Mouse (Mus musculus): Measurements from ENCODE around the gene Apaf1. TPM values are rescaled to one million over a fixed set of nuclear protein-coding genes. Genes with fewer than 3 reads are reported as not detected.

Apaf1 gene
- 19.0 and 19.3 TPM in 2 replicates for polyA plus RNA-seq (2015; fragmentation: Nextera tagmentation; extraction: Ambion mirVana)

DNA sequence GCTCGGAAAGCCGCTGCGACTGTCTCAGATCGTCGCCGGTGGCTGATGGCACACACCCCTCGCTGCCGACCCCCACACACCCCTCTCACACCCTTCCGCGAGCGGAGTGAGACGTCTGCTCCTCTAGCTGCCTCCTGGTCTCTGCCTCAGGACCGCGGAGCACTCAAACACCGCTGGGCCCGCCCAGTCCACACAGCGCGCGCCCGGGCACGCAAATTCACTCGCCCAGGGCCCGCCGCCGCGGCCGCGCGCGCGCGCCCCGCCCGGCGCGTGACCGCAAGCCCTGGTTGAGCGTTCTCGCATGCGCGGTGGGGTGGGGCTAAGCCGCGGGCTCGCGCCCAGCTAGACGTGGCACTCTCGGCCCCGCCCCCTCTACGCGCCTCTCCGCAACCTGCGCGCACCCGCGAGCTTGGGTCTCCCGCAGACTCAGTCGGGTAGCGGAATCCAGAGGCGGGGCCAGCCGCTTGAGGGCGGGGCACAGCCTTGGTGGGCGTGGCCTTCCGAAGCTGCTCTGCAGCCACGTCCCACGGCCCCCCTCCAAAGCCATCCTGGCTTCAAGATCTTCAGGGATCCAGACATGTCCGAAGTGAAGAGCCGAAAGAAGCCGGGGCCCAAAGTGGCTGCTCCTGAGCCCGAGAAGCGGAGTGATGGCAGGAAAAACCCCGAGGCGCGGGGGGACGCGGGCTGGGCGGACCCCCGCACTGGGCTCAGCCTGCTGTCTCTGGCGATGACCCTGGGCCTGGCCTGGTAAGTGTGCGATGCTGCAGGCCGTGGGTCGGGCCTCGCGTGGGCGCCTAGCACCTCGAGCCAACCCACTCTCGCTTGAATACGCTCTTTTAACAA, at the start of gene Apaf1, which contains the start of gene Ikbip:
TSS of gene Apaf1 (minus strand) at position 221 of the 843 bp plus-strand sequence.
TSS of gene Ikbip (plus strand) at position 391 of the 843 bp plus-strand sequence.
- under 1% methylated on average over 87 of the region's 87 CpGs for WGBS
- H3K4me1 ChIP-seq = peaks cover 8% of the 10 kb centered on the region; the same call in 1 of the 2 replicates
- peak within 1 kb of the TSS; percentile 78 for H3K4me3 ChIP-seq
- peak; percentile 95 for ATAC-seq (ENCODE audit: borderline replicate concordance, extremely low read depth, low FRiP score, low TSS enrichment)
- peak within 1 kb of the TSS; percentile 87 for H3K9ac ChIP-seq
- peak within 1 kb of the TSS; percentile 75 for H3K4me2 ChIP-seq
- no peaks in the 10 kb centered on the region for H3K9me3 ChIP-seq
- peaks cover 8% of the 10 kb centered on the region; the same call in 1 of the 2 replicates for H3K36me3 ChIP-seq
- H3K27ac ChIP-seq = peak within 1 kb of the TSS; percentile 89
- H3K27me3 ChIP-seq = no peaks in the 10 kb centered on the region

DNA sequence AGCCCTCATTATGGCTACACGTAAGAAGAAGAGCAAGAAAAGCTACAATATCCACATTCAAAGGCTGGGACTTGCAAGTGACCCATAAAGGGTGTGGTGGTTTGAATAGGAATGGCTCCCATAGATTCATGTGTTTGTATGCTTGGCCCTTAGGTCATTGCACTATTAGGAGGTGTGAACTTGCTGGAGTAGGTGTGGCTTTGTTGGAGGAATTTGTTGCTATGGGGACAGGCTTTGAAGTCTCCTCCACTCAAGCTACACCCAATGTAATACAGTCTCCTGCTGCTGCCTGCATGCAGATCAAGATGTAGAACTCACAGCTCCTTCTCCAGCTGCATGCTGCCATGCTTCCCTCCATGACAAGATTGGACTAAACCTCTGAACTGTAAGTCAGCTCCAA, 49.0 kb upstream of the Apaf1 start:
- Histone ChIP-seq H3K9ac (no peak overlapping the region), H3K9me3 (no peaks in the 10 kb centered on the region), H3K4me3 (no peak overlapping the region), H3K36me3 (no peaks in the 10 kb centered on the region), H3K4me2 (no peak overlapping the region), H3K27me3 (no peaks in the 10 kb centered on the region), H3K4me1 (no peaks in the 10 kb centered on the region), H3K27ac (no peak overlapping the region)
- WGBS = 88% methylated on average over 1 of the region's 1 CpGs
- ATAC-seq (ENCODE audit: borderline replicate concordance, extremely low read depth, low FRiP score, low TSS enrichment) = no peak

DNA sequence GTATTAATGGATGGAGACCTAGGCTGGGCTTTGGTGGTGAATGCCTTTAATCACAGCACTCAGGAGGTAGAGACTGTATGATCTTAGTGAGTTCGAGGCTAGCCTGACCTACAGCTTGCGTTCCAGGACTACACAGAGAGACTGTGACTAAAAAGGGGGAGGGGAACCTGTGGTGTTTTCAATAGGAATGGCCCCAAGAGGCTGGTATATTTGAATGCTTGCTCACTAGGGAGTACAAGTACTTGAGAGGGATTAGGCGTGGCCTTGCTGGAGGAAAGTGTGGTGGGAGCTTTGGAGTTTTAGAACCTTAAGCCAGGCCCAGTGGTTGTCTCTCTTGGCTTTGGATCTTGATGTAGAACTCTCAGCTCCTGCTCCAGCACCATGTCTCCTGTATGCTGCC, 48.2 kb upstream of the Apaf1 start:
- Histone ChIP-seq H3K9me3 (no peaks in the 10 kb centered on the region), H3K27me3 (no peaks in the 10 kb centered on the region), H3K27ac (no peak overlapping the region), H3K4me2 (no peak overlapping the region), H3K9ac (no peak overlapping the region), H3K4me1 (no peaks in the 10 kb centered on the region), H3K36me3 (no peaks in the 10 kb centered on the region), H3K4me3 (no peak overlapping the region)
- WGBS = 89% methylated on average over 3 of the region's 3 CpGs
- ATAC-seq (ENCODE audit: borderline replicate concordance, extremely low read depth, low FRiP score, low TSS enrichment) = no peak

DNA sequence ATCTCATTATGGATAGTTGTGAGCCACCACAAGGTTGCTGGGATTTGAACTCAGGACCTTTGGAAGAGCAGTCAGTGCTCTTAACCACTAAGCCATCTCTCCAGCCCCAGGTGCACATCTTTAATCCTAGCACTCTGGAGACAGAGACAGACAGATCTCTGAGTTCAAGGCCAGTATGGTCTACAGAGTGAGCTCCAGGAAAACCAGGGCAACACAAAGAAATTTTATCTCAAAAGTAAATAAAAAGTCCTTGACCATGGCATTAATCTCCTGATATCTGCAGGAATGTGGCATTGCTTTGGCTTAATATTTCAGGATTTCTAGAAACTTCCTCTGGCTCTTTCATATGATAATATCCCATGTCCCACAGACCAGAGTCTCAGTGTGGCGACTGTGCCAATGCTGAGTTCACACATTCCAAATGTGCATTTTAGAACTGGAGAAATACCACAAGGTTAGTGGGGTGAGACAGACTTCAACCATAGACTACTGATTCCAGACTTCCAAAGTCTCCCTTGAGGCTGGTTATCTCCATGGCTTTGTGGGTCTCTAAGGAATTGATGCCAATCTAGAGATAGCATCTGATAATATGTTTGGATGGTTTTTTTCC, 46.1 kb upstream of the Apaf1 start:
- no peaks in the 10 kb centered on the region for H3K9me3 ChIP-seq
- WGBS = 64% methylated on average over 1 of the region's 1 CpGs
- H3K36me3 ChIP-seq = no peaks in the 10 kb centered on the region
- no peak overlapping the region for H3K27ac ChIP-seq
- no peak overlapping the region for H3K4me3 ChIP-seq
- no peaks in the 10 kb centered on the region; the same call in 1 of the 2 replicates for H3K4me1 ChIP-seq
- no peak overlapping the region for H3K4me2 ChIP-seq
- no peak for ATAC-seq (ENCODE audit: borderline replicate concordance, extremely low read depth, low FRiP score, low TSS enrichment)
- H3K9ac ChIP-seq = no peak overlapping the region
- H3K27me3 ChIP-seq = no peaks in the 10 kb centered on the region

DNA sequence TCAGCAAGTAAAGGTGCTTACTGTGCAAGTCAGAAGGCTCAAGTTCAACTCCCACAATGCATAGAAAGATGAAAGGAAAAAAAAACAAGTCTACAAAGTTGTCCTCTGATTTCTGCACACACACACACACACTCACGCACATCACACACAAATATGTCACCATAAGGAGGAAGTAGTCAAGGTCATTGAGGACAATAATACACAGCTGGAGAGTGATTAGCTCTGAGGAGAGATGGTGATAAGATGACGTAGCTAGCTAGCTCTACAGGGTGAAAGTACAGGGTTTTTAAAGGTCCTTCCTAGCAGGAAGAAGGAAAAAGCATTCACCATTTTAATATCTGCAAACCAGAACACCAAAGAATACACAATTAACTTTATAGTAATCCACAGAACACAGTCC, 44.8 kb upstream of the Apaf1 start:
- no peak for ATAC-seq (ENCODE audit: borderline replicate concordance, extremely low read depth, low FRiP score, low TSS enrichment)
- no peak overlapping the region for H3K4me3 ChIP-seq
- H3K4me1 ChIP-seq = peaks cover 2% of the 10 kb centered on the region; the same call in 1 of the 2 replicates
- no peaks in the 10 kb centered on the region for H3K27me3 ChIP-seq
- no peaks in the 10 kb centered on the region for H3K36me3 ChIP-seq
- no peak overlapping the region for H3K4me2 ChIP-seq
- H3K9me3 ChIP-seq = no peaks in the 10 kb centered on the region
- H3K9ac ChIP-seq = no peak overlapping the region
- H3K27ac ChIP-seq = no peak overlapping the region
- 61% methylated on average over 2 of the region's 2 CpGs for WGBS

DNA sequence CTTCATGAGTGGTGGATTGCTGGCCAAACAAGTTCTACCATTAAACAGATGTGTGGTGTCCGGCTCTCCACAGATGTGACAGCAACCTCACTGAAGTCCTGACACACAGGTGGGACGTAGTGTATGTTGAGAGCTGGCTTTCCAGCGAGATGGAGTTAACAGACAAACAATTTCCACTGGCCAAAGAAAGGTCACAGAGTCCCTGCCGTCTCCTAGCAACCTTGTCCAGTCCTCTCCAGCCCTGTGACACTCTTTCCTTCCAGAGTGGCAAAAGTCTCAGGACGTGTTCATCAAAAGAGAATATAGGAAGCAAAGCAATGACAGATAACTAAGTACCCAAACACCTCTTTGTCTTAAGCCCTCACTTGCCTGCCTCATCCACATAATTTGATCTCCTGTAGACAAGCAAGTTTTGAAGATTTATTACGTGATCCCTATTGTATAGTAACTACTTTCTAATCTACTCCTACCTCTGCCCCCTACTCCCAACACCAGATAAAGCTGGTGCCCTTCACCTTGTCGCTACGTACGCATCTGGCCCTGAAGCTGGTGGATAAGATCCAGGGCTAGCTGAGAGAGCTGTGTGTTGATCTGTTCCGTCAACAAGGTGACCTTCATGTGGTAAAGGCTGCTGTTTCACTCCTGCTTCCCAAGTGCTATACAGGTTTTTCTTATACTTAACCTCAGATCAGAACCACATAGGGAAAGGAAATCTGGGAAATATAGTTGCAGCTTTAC, 44.2 kb upstream of the Apaf1 start:
- Histone ChIP-seq H3K4me1 (peaks cover 8% of the 10 kb centered on the region), H3K4me2 (no peak overlapping the region), H3K27ac (no peak overlapping the region), H3K36me3 (peaks cover 2% of the 10 kb centered on the region; the same call in 1 of the 2 replicates), H3K27me3 (no peaks in the 10 kb centered on the region), H3K9me3 (no peaks in the 10 kb centered on the region), H3K9ac (no peak overlapping the region), H3K4me3 (no peak overlapping the region)
- no peak for ATAC-seq (ENCODE audit: borderline replicate concordance, extremely low read depth, low FRiP score, low TSS enrichment)
- WGBS = 47% methylated on average over 10 of the region's 10 CpGs

DNA sequence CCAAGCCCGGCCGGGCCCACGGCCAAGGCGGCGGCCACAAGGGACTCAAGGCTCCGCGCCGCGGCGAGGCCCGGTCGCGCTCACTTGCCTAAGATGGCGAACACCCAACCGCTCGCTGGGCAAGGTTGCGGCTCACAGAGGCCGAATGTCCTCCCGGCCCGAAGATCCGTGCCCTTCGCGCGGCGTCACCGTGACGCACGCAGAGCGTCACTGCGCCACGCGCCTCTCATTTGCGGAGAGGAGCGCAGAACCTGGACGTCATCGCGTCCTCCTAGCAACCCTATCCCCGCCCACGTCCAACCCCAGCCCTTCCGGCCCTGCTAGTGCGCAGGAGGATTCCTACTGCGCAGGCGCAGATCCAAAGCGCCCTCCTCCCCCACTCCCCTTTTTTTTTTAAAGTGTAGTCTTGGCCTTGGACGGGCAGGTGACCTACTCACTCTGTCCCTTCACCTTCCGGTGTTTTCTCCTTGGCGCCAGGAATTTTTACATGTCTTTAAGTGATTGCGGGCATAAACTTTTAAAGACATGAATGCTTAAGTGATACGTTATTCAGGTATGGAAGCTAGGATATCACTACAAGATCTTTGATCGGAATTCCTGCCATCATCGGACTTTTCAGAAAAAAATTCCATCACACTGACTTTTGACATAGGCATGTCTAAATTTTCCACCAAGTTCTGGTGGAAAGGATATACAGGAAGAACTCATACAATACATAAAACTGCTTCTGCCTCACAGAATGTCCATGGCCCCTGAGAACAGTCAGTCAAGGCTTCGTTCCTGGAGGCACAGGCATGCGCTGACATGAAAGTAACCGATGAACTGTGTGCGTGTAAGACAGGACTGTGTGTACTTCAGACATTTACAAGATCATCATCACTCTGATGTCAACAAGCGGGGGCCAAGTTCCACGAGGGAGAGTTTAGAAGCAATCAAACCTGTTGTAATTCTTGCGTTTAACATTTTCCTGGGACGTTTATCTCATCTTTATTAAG, 41.6 kb upstream of the Apaf1 start, which contains the start of gene Slc25a3:
TSS of gene Slc25a3 (minus strand) at position 232 of the 995 bp plus-strand sequence.
- Histone ChIP-seq H3K4me2 (peak within 1 kb of the TSS; percentile 64), H3K36me3 (peaks cover 24% of the 10 kb centered on the region), H3K9ac (peak within 1 kb of the TSS; percentile 93), H3K4me3 (peak within 1 kb of the TSS; percentile 95), H3K27ac (peak within 1 kb of the TSS; percentile 89), H3K9me3 (no peaks in the 10 kb centered on the region), H3K27me3 (no peaks in the 10 kb centered on the region), H3K4me1 (peaks cover 15% of the 10 kb centered on the region)
- 10% methylated on average over 59 of the region's 59 CpGs for WGBS
- peak; percentile 100 for ATAC-seq (ENCODE audit: borderline replicate concordance, extremely low read depth, low FRiP score, low TSS enrichment)

DNA sequence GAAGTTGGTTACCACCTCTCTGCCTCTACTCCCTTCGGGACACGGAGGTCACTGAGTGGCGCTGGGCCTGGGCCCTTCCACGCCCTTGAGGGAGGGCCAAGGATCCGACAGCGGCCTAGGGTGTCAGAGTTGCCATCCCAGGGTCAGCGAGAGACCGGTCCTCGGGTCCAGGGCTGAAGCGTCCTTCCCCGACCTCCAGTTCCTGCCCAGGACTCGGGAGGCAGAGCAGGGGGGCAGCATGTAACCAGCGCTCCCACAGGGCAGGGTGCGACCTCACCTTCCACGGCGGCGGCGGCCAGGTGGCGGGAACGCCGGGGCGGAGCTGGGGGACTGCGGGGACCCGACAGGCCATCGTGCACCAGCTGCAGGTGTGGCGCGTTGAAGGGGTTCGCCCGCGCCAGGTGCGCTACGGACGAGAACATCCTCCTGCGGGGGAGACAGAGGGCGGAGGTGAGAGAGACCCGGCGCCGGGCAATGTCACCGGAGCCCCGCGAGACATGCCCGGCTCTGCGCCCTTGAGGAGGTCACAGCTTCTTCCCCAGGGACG, 40.8 kb upstream of the Apaf1 start:
- peak overlapping the region; percentile 93 for H3K9ac ChIP-seq
- H3K36me3 ChIP-seq = peaks cover 32% of the 10 kb centered on the region
- peak overlapping the region; percentile 89 for H3K27ac ChIP-seq
- no peaks in the 10 kb centered on the region for H3K27me3 ChIP-seq
- H3K9me3 ChIP-seq = no peaks in the 10 kb centered on the region
- peak overlapping the region; percentile 64 for H3K4me2 ChIP-seq
- H3K4me3 ChIP-seq = peak overlapping the region; percentile 95
- peak; percentile 65 for ATAC-seq (ENCODE audit: borderline replicate concordance, extremely low read depth, low FRiP score, low TSS enrichment)
- peaks cover 15% of the 10 kb centered on the region for H3K4me1 ChIP-seq
- under 1% methylated on average over 43 of the region's 44 CpGs for WGBS

DNA sequence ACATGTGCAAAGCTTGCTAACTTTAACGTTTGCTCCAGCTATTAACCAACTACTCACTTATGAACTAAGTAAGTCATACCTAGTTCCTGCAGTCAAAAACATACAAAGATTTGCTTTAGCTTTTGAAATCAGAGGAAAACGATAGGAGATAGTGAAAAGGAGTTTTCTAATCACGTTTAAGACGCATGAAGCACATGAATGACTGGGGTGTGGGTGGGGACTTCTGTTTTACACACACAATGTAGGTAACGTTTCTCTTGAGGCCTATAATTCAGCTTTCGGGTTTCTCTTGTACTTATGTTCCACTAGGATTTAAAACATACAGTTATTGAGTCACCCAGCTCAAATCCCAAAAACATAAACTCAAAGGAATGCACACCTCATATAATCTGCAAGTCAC, 40.1 kb upstream of the Apaf1 start:
- no peak for ATAC-seq (ENCODE audit: borderline replicate concordance, extremely low read depth, low FRiP score, low TSS enrichment)
- Histone ChIP-seq H3K4me1 (peaks cover 15% of the 10 kb centered on the region), H3K27me3 (no peaks in the 10 kb centered on the region), H3K4me2 (peak overlapping the region; percentile 64), H3K4me3 (peak overlapping the region; percentile 95), H3K9ac (peak overlapping the region; percentile 93), H3K9me3 (no peaks in the 10 kb centered on the region), H3K36me3 (peaks cover 38% of the 10 kb centered on the region), H3K27ac (no peak overlapping the region)
- 22% methylated on average over 6 of the region's 6 CpGs for WGBS

DNA sequence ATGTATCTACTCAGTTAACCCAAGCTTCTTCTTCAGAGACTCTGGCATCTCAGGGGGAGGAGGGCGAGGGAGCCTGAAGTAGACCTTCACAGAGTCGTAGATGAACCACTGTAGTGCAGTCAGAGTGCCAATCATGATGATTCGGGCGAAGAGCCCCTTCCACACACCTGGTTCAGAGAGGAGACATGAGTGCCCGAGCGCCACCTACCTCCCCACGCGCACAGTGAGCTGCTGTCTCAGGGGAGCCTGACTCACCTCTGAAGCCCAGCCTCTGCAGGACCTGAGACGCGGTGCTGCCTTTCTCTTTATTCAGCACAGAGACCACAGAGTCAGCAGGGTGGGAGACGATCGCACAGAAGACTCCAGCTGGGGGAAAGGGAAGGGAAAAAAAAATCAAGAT, 34.4 kb upstream of the Apaf1 start:
- Histone ChIP-seq H3K4me1 (peaks cover 9% of the 10 kb centered on the region), H3K4me3 (no peak overlapping the region), H3K36me3 (peaks cover 87% of the 10 kb centered on the region), H3K27me3 (no peaks in the 10 kb centered on the region), H3K4me2 (no peak overlapping the region), H3K9me3 (no peaks in the 10 kb centered on the region), H3K9ac (no peak overlapping the region), H3K27ac (no peak overlapping the region)
- WGBS = 94% methylated on average over 12 of the region's 12 CpGs
- ATAC-seq (ENCODE audit: borderline replicate concordance, extremely low read depth, low FRiP score, low TSS enrichment) = no peak

Data from lung, embryonic 15.5 days (tissue).